8 mouse cellular contexts compared by ENCODE assay signal in genomic region chr10:128913219-128913618, GRCm38 (mm10). TPM values are rescaled to one million over a fixed set of nuclear protein-coding genes. Genes with fewer than 3 reads are reported as not detected.
A peak's percentile ranks its signal among the peaks of the same experiment; 100 is the strongest.
DNase-seq lines count a peak whose midpoint lies in the region; ATAC-seq and TF ChIP-seq lines count a peak whose summit lies in the region.

No protein-coding gene starts in this region.

- peak; percentile 90 for DNase-seq in CD4-positive, CD25-positive, alpha-beta regulatory T cell, adult 2 months (ENCODE audit: low read depth, low spot score)
- DNase-seq in adrenal gland, postnatal 36 days = peak; percentile 90
- peak; percentile 88 for DNase-seq in heart, adult 8-10 months (ENCODE audit: low spot score)
- DNase-seq in kidney, postnatal 36 days = peak; percentile 92 to 95
- peak; percentile 84 to 88 for DNase-seq in lung, adult 18-20 months
- peak; percentile 65 for DNase-seq in ovary, adult 18-20 months (ENCODE audit: low spot score)
- DNase-seq in thymus, adult 2 months = peak; percentile 82

- 10% methylated on average over 5 of the region's 5 CpGs for WGBS in embryonic facial prominence, embryonic 12.5 days
- 25% methylated on average over 5 of the region's 5 CpGs for WGBS in thymus, adult 2 months

- ATAC-seq in embryonic facial prominence, embryonic 12.5 days (ENCODE audit: insufficient number of reproducible peaks, insufficient read depth, low FRiP score, low TSS enrichment) = no peak

- no peaks in the 10 kb centered on the region for H3K9me3 ChIP-seq in embryonic facial prominence, embryonic 12.5 days

- no peak overlapping the region for H3K4me2 ChIP-seq in embryonic facial prominence, embryonic 12.5 days (replicated peaks)

- no peak for TF ChIP-seq CTCF in thymus, adult 2 months (IDR thresholded peaks at IDR 0.05; ENCODE audit: borderline replicate concordance, control insufficient read depth, extremely low read depth, insufficient read depth, low read length, poor library complexity)

- peak overlapping the region; percentile 50; the same call in 1 of the 2 replicates for H3K27ac ChIP-seq in embryonic facial prominence, embryonic 12.5 days
- no peak overlapping the region for H3K27ac ChIP-seq in thymus, adult 2 months (ENCODE audit: control insufficient read depth, insufficient read depth, low read length)

- peaks cover 59% of the 10 kb centered on the region for H3K36me3 ChIP-seq in embryonic facial prominence, embryonic 12.5 days
- H3K36me3 ChIP-seq in thymus, adult 2 months (ENCODE audit: control insufficient read depth, insufficient read depth, low read length) = no peaks in the 10 kb centered on the region

- peak overlapping the region; percentile 12; the same call in 1 of the 2 replicates for H3K9ac ChIP-seq in embryonic facial prominence, embryonic 12.5 days

- TF ChIP-seq POLR2A in thymus, adult 2 months (IDR thresholded peaks at IDR 0.05; ENCODE audit: control insufficient read depth, extremely low read depth, insufficient read depth, low read length, poor library complexity) = no peak

- no peaks in the 10 kb centered on the region for H3K27me3 ChIP-seq in embryonic facial prominence, embryonic 12.5 days
- H3K27me3 ChIP-seq in thymus, adult 2 months (ENCODE audit: control insufficient read depth, insufficient read depth, low read length) = peaks cover 26% of the 10 kb centered on the region

- H3K4me1 ChIP-seq in embryonic facial prominence, embryonic 12.5 days = peaks cover 18% of the 10 kb centered on the region
- peaks cover 4% of the 10 kb centered on the region for H3K4me1 ChIP-seq in thymus, adult 2 months (replicated peaks; ENCODE audit: control insufficient read depth, insufficient read depth, low read length)

- no peak overlapping the region for H3K4me3 ChIP-seq in embryonic facial prominence, embryonic 12.5 days
- no peak overlapping the region for H3K4me3 ChIP-seq in thymus, adult 2 months (ENCODE audit: control insufficient read depth, insufficient read depth, low read length)

RNA-seq across cellular contexts. Expression of gene Rdh5, which starts 9.5 kb away (rescaled TPM):
- 10 to 100 TPM; 12.0 to 14.0 TPM for total RNA-seq in adrenal gland, postnatal 36 days (2021)
- 14.2 and 14.7 TPM in 2 replicates for polyA plus RNA-seq in embryonic facial prominence, embryonic 12.5 days (2016; fragmentation: Nextera tagmentation; extraction: Ambion mirVana)
- 1 to 10 TPM; 3.8 to 6.2 (median 5.2) TPM for total RNA-seq in heart, adult 8-10 months (2022)
- 14.0 and 21.8 TPM in 2 replicates for polyA plus RNA-seq in thymus, adult 2 months (2012; rRNA removed)

RNA-seq across cellular contexts. Expression of gene Bloc1s1, which starts 10.6 kb away (rescaled TPM):
- total RNA-seq in adrenal gland, postnatal 36 days (2021) = 100 to 1,000 TPM; 187 to 198 TPM
- 210 and 215 TPM in 2 replicates for polyA plus RNA-seq in embryonic facial prominence, embryonic 12.5 days (2016; fragmentation: Nextera tagmentation; extraction: Ambion mirVana)
- total RNA-seq in heart, adult 8-10 months (2022) = 100 to 1,000 TPM; 150 to 260 (median 205) TPM
- polyA plus RNA-seq in thymus, adult 2 months (2012; rRNA removed) = 137 and 173 TPM in 2 replicates

RNA-seq across cellular contexts. Expression of gene Cd63, which starts 12.4 kb away (rescaled TPM):
- total RNA-seq in adrenal gland, postnatal 36 days (2021) = 100 to 1,000 TPM; 285 to 398 TPM
- polyA plus RNA-seq in embryonic facial prominence, embryonic 12.5 days (2016; fragmentation: Nextera tagmentation; extraction: Ambion mirVana) = 459 and 465 TPM in 2 replicates
- 100 to 1,000 TPM; 121 to 171 (median 135) TPM for total RNA-seq in heart, adult 8-10 months (2022)
- 43.9 and 62.1 TPM in 2 replicates for polyA plus RNA-seq in thymus, adult 2 months (2012; rRNA removed)

RNA-seq across cellular contexts. Expression of gene Itga7, which starts 20.4 kb away (rescaled TPM):
- 10 to 100 TPM; 10.4 to 16.0 TPM for total RNA-seq in adrenal gland, postnatal 36 days (2021)
- 5.2 TPM in 2 replicates for polyA plus RNA-seq in embryonic facial prominence, embryonic 12.5 days (2016; fragmentation: Nextera tagmentation; extraction: Ambion mirVana)
- total RNA-seq in heart, adult 8-10 months (2022) = 100 to 1,000 TPM; 161 to 179 (median 167) TPM
- polyA plus RNA-seq in thymus, adult 2 months (2012; rRNA removed) = 5.9 and 14.5 TPM in 2 replicates

RNA-seq across cellular contexts. Expression of gene Gdf11, which starts 21.7 kb away (rescaled TPM):
- total RNA-seq in adrenal gland, postnatal 36 days (2021) = 1 to 10 TPM; 1.7 to 2.3 TPM
- 10.8 and 11.9 TPM in 2 replicates for polyA plus RNA-seq in embryonic facial prominence, embryonic 12.5 days (2016; fragmentation: Nextera tagmentation; extraction: Ambion mirVana)
- 1 to 10 TPM; 1.3 to 3.0 (median 1.9) TPM for total RNA-seq in heart, adult 8-10 months (2022)
- polyA plus RNA-seq in thymus, adult 2 months (2012; rRNA removed) = 5.6 and 5.8 TPM in 2 replicates
